Mouse (Mus musculus) v-Abl transformed pro-B cells (cell line): ENCODE results near the gene Galr3.

Experiments
- in situ Hi-C, 2 experiments: fragments of 400-800 bp; cut with MboI; formaldehyde crosslinking; loops; one replicate each; pipeline ENCODE4 v1.15.1; 2025; ENCODE audit not compliant: unreplicated experiment in 2 of 2

Gene Galr3

GRCm38 (mm10) chr15:79025687-79026308 lies 15.9 kb upstream of the Galr3 start:
- in situ Hi-C loops = loop anchor here in 1 of 2 experiments (5.0 to 10.0 kb wide), 2 partner anchors 38 to 111 kb away; partner anchors contain the start of gene Pdxp

GRCm38 (mm10) chr15:79026511-79027290 lies 15.0 kb upstream of the Galr3 start:
- in situ Hi-C loops = loop anchor here in 1 of 2 experiments (5.0 to 10.0 kb wide), 2 partner anchors 39 to 112 kb away; partner anchors contain the start of gene Pdxp

- in situ Hi-C loops = loop anchor here in 1 of 2 experiments (5.0 to 10.0 kb wide), 2 partner anchors 40 to 113 kb away; partner anchors contain the start of gene Pdxp
Measured at GRCm38 (mm10) chr15:79027291-79028205, 14.1 kb upstream of the Galr3 start.

DNA sequence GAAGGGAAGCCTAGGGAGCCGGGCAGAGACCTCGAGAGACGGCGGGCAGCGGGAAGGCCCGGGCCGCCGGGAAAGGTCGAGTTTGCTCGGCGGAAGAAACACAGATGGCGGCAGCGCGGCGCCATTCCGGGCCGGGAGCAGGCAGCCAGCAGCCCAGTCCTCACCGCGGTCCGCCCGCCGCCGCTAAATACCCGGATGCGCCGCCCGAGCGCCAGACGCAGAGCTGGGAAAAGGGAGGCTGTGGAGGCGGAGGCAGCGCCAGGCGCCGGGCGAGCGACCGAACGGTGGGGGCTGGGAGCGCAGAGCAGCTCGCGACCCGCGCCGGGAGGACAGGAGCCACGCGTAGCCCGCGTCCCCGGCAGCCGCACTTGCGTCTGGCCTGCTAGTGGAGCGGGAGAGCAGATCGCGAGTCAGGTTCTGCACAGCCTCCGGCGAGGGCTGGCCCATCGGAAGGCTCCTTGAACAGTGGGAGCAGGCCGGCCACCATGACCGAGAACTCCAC lies 13.4 kb upstream of the Galr3 start, which contains the start of gene H1f0:
TSS of gene H1f0 (plus strand) at position 214 of the 502 bp plus-strand sequence.
- in situ Hi-C loops = loop anchor here in 1 of 2 experiments (5.0 to 10.0 kb wide), 2 partner anchors 41 to 113 kb away; partner anchors contain the start of gene Pdxp

DNA sequence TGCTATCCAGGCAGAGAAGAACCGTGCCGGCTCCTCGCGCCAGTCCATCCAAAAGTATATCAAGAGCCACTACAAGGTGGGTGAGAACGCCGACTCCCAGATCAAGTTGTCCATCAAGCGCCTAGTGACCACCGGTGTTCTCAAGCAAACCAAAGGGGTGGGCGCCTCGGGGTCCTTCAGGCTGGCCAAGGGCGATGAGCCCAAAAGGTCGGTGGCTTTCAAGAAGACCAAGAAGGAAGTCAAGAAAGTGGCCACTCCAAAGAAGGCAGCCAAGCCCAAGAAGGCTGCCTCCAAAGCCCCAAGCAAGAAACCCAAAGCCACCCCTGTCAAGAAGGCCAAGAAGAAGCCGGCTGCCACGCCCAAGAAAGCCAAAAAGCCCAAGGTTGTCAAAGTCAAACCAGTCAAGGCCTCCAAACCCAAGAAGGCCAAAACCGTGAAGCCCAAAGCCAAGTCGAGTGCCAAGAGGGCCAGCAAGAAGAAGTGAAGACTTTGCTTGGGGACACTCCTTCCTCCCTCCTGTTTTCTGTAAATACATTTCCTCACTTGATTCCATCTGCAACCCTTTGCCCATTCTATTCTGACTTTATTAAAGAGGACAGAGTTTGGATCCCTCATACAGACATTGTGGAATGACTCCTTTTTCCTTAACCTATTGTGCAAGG lies 12.7 kb upstream of the Galr3 start:
- in situ Hi-C loops = loop anchor here in 1 of 2 experiments (5.0 to 10.0 kb wide), 2 partner anchors 42 to 114 kb away; partner anchors contain the start of gene Pdxp

GRCm38 (mm10) chr15:79029519-79030241 lies 12.0 kb upstream of the Galr3 start:
- in situ Hi-C loops = loop anchor here in 1 of 2 experiments (5.0 to 10.0 kb wide), 3 partner anchors 42 to 115 kb away; partner anchors contain the start of genes 1700088E04Rik, Pdxp and Polr2f

- in situ Hi-C loops = loop anchor here in 1 of 2 experiments (10.0 kb wide), 1 partner anchor 114 kb away; the partner anchor contains the start of genes 1700088E04Rik and Polr2f
Measured at GRCm38 (mm10) chr15:79030551-79031435, 10.9 kb upstream of the Galr3 start.

- in situ Hi-C loops = loop anchor here in 1 of 2 experiments (10.0 kb wide), 1 partner anchor 113 kb away; the partner anchor contains the start of genes 1700088E04Rik and Polr2f
Measured at GRCm38 (mm10) chr15:79031908-79032307, 9.8 kb upstream of the Galr3 start.

DNA sequence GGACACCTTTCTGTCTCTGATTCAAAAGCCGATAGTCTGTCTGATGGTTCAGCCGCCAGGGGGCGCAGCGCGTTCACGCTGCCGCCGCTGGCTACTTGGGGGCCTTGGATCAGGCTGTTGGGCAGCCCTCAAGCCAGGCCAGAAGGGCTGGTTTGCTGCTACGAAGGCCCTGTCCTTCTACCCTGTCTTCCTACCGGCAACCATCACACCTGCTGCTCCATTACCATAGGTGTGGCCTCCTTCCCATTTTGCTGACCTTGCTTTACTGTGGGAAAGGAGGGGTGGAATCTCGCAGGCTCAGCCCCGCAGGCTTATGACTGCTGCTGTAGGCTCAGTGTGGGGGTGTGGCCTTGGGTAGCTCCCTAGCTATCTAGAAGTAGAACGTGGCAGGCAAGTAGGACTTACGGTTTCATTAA lies 3.8 kb upstream of the Galr3 start:
- in situ Hi-C loops = loop anchor here (5.0 to 10.0 kb wide), 3 partner anchors 34 to 121 kb away; partner anchors contain the start of genes 1700088E04Rik (in 1 of the 2) and Polr2f (in 1 of the 2)

GRCm38 (mm10) chr15:79038331-79038730 lies 3.4 kb upstream of the Galr3 start:
- in situ Hi-C loops = loop anchor here (5.0 to 10.0 kb wide), 3 partner anchors 34 to 121 kb away; partner anchors contain the start of genes 1700088E04Rik (in 1 of the 2) and Polr2f (in 1 of the 2)

GRCm38 (mm10) chr15:79038853-79039252 lies 2.8 kb upstream of the Galr3 start:
- in situ Hi-C loops = loop anchor here (5.0 to 10.0 kb wide), 3 partner anchors 33 to 122 kb away; partner anchors contain the start of genes 1700088E04Rik (in 1 of the 2) and Polr2f (in 1 of the 2)

DNA sequence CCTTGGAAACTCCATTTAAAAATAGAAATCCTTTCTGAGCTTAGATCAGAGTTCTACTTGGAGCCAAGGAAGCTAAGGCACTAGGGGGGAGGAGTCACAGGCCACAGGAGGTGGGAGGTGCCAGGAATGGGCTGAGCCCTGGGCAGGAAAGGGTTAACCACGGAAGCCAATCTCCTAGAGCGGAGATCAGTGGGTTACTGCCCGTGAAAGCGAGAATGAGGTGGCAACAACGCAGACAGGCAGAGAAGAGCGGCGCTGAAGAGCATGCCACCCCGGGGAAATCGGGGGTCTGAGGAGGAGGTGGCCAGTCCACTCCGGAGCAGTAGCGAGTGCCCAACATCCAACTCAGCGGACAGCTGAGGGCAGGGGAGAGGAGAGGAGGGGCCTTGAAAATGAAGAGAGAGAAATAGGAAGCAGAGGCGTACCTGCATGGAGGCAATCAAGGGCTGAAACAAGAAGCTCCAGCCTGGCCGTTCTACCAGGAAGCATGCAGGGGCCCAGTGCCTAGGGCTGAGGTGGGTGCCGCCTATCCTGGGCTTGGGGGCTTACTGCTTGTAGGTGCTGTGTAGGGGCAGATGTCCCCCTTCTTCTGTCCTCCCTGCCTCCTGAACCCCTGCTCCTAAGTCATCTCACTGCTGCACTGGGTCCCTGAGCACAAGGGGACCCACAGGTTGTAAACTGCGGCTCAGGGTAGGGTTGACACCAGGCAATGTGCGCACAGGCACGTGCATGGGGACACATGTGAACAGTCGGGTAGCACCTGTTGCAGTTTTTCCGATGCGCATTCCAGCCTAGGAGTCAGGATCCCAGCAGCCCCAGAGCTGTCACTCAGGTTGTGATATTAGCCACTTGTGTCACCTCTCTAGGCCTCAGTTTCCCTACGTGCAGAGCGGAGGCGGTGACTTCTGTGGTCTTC lies 926 bp upstream of the Galr3 start:
- in situ Hi-C loops = no loop called here

DNA sequence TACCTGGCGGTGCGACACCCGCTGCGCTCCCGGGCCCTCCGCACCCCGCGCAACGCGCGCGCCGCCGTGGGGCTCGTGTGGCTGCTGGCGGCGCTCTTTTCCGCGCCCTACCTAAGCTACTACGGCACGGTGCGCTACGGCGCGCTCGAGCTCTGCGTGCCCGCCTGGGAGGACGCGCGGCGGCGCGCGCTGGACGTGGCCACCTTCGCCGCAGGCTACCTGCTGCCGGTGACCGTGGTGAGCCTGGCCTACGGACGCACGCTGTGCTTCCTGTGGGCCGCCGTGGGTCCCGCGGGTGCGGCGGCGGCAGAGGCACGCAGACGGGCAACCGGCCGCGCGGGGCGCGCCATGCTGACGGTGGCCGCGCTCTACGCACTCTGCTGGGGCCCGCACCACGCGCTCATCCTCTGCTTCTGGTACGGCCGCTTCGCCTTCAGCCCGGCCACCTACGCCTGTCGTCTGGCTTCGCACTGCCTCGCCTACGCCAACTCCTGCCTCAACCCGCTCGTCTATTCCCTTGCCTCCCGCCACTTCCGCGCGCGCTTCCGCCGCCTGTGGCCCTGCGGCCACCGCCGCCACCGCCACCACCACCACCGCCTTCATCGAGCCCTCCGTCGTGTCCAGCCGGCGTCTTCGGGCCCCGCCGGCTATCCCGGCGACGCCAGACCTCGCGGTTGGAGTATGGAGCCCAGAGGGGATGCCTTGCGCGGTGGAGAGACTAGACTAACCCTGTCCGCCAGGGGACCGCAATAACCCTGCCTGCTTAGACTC lies 1.2 kb downstream of the Galr3 start:
- in situ Hi-C loops = no loop called here

- in situ Hi-C loops = no loop called here
Measured at GRCm38 (mm10) chr15:79044837-79045236, 3.2 kb downstream of the Galr3 start.

- in situ Hi-C loops = no loop called here
Measured at GRCm38 (mm10) chr15:79048186-79048585, 6.5 kb downstream of the Galr3 start.
